Mouse (Mus musculus) neural tube, embryonic 14.5 days (tissue): ENCODE results near the gene Scd3. TPM values are rescaled to one million over a fixed set of nuclear protein-coding genes. Genes with fewer than 3 reads are reported as not detected.
A peak's percentile ranks its signal among the peaks of the same experiment; 100 is the strongest.

Experiments used
- ATAC-seq: fragments of 200-750 bp; cut with Nextera tagmentation; 2 replicates; pipeline ENCODE4 v1.8.0; 2017; ENCODE audit warnings: low read depth, mild to moderate bottlenecking, moderate TSS enrichment, moderate library complexity
- H3K27ac ChIP-seq: fragments of 300-500 bp; sonication (generic); 2 replicates; pipeline ENCODE4 v1.5.1; 2014; ENCODE audit warnings: low read depth, mild to moderate bottlenecking, control low read depth, low read length, moderate library complexity, mixed read lengths
- H3K27me3 ChIP-seq: fragments of 300-500 bp; sonication (generic); 2 replicates; pipeline ENCODE4 v1.6.1; 2014; ENCODE audit warnings: low read length; ENCODE audit not compliant: control insufficient read depth, insufficient read depth
- H3K36me3 ChIP-seq: fragments of 300-500 bp; sonication (generic); 2 replicates; pipeline ENCODE4 v1.6.1; 2014; ENCODE audit warnings: low read length, mixed read lengths; ENCODE audit not compliant: control insufficient read depth, insufficient read depth
- H3K4me1 ChIP-seq: fragments of 300-500 bp; sonication (generic); 2 replicates; pipeline ENCODE4 v1.6.1; 2014; ENCODE audit warnings: low read length; ENCODE audit not compliant: control insufficient read depth, insufficient read depth
- H3K4me2 ChIP-seq: fragments of 300-500 bp; sonication (generic); 2 replicates; pipeline ENCODE4 v1.6.1; 2014; ENCODE audit warnings: mild to moderate bottlenecking, low read depth, low read length, control low read depth
- H3K4me3 ChIP-seq: fragments of 300-500 bp; sonication (generic); 2 replicates; pipeline ENCODE4 v1.5.1; 2014; ENCODE audit warnings: low read depth, low read length, control low read depth, mixed read lengths
- H3K9ac ChIP-seq: fragments of 300-500 bp; sonication (generic); replicated peaks from 2 replicates; pipeline ENCODE4 v1.6.1; 2014; ENCODE audit warnings: low read depth, mild to moderate bottlenecking, control low read depth, low read length, mixed read lengths
- H3K9me3 ChIP-seq: fragments of 300-500 bp; sonication (generic); 2 replicates; pipeline ENCODE4 v1.6.1; 2016; ENCODE audit warnings: low read length; ENCODE audit not compliant: control insufficient read depth
- WGBS: fragments of 180-500 bp; shearing (Covaris S2); extraction: QIAGEN DNeasy Blood & Tissue Kit; methylation state at CpG from one replicate; pipeline ENCODE4 v1.1.7; 2014; 5-methylcytosine and 5-hydroxymethylcytosine counted together
- polyA plus RNA-seq: library from polyadenylated mRNA; unstranded; fragments of >200 nt; fragmentation: Nextera tagmentation; extraction: Ambion mirVana; gene quantifications from 2 replicates; pipeline ENCODE4 v1.2.1, GENCODE M21; 2014

Scd3 gene
- polyA plus RNA-seq, 1 experiment from 2014 or later = 4.0 TPM

GRCm38 (mm10) chr19:44284025-44284695 lies 81.1 kb downstream of the Scd3 start:
- Histone ChIP-seq H3K4me3 (peak overlapping the region; percentile 42), H3K27ac (peak overlapping the region; percentile 84), H3K4me2 (peak overlapping the region; percentile 75), H3K9me3 (no peaks in the 10 kb centered on the region), H3K9ac (peak overlapping the region; percentile 46), H3K4me1 (peaks cover 20% of the 10 kb centered on the region), H3K27me3 (no peaks in the 10 kb centered on the region), H3K36me3 (no peaks in the 10 kb centered on the region)
- WGBS = under 1% methylated on average over 36 of the region's 38 CpGs
- peak; percentile 99 for ATAC-seq

GRCm38 (mm10) chr19:44284723-44285122 lies 81.7 kb downstream of the Scd3 start:
- ATAC-seq = peak; percentile 26
- Histone ChIP-seq H3K27me3 (no peaks in the 10 kb centered on the region), H3K9ac (peak overlapping the region; percentile 46), H3K4me1 (peaks cover 20% of the 10 kb centered on the region), H3K9me3 (no peaks in the 10 kb centered on the region), H3K4me3 (peak overlapping the region; percentile 42), H3K4me2 (peak overlapping the region; percentile 75), H3K27ac (peak overlapping the region; percentile 84), H3K36me3 (no peaks in the 10 kb centered on the region)
- 3% methylated on average over 11 of the region's 11 CpGs for WGBS

- Histone ChIP-seq H3K27ac (no peak overlapping the region), H3K4me1 (peaks cover 20% of the 10 kb centered on the region)
- 93% methylated on average over 8 of the region's 8 CpGs for WGBS
Measured at GRCm38 (mm10) chr19:44285554-44285953, 82.5 kb downstream of the Scd3 start.

GRCm38 (mm10) chr19:44286109-44286508 lies 83.0 kb downstream of the Scd3 start:
- no peaks in the 10 kb centered on the region for H3K9me3 ChIP-seq
- no peaks in the 10 kb centered on the region for H3K36me3 ChIP-seq
- ATAC-seq = no peak
- H3K27ac ChIP-seq = no peak overlapping the region
- H3K27me3 ChIP-seq = no peaks in the 10 kb centered on the region
- no peak overlapping the region for H3K4me2 ChIP-seq
- no peak overlapping the region for H3K9ac ChIP-seq
- no peak overlapping the region for H3K4me3 ChIP-seq
- peaks cover 20% of the 10 kb centered on the region for H3K4me1 ChIP-seq
- 78% methylated on average over 2 of the region's 2 CpGs for WGBS

More at GRCm38 (mm10) chr19:44285554-44285953, 82.5 kb downstream of the Scd3 start:
- Histone ChIP-seq H3K27me3 (no peaks in the 10 kb centered on the region), H3K36me3 (no peaks in the 10 kb centered on the region), H3K9me3 (no peaks in the 10 kb centered on the region), H3K9ac (no peak overlapping the region), H3K4me2 (no peak overlapping the region), H3K4me3 (no peak overlapping the region)
- no peak for ATAC-seq

- H3K4me1 ChIP-seq = peaks cover 29% of the 10 kb centered on the region
- H3K9me3 ChIP-seq = no peaks in the 10 kb centered on the region
- ATAC-seq = no peak
- no peaks in the 10 kb centered on the region for H3K27me3 ChIP-seq
- H3K36me3 ChIP-seq = no peaks in the 10 kb centered on the region
- WGBS = 84% methylated on average over 11 of the region's 11 CpGs
- no peak overlapping the region for H3K27ac ChIP-seq
- no peak overlapping the region for H3K4me2 ChIP-seq
- no peak overlapping the region for H3K4me3 ChIP-seq
- H3K9ac ChIP-seq = no peak overlapping the region
Measured at GRCm38 (mm10) chr19:44287415-44288110, 84.5 kb downstream of the Scd3 start.

GRCm38 (mm10) chr19:44292083-44292482 lies 89.0 kb downstream of the Scd3 start:
- peaks cover 25% of the 10 kb centered on the region for H3K4me1 ChIP-seq
- no peak overlapping the region for H3K4me2 ChIP-seq
- no peak overlapping the region for H3K9ac ChIP-seq
- H3K27me3 ChIP-seq = no peaks in the 10 kb centered on the region
- H3K9me3 ChIP-seq = no peaks in the 10 kb centered on the region
- no peak for ATAC-seq
- WGBS = 71% methylated on average over 2 of the region's 2 CpGs
- H3K4me3 ChIP-seq = no peak overlapping the region
- peaks cover 4% of the 10 kb centered on the region; the same call in 1 of the 2 replicates for H3K36me3 ChIP-seq
- no peak overlapping the region; the same call in 1 of the 2 replicates for H3K27ac ChIP-seq

GRCm38 (mm10) chr19:44292483-44292882 lies 89.4 kb downstream of the Scd3 start:
- no peaks in the 10 kb centered on the region for H3K27me3 ChIP-seq
- peaks cover 29% of the 10 kb centered on the region for H3K4me1 ChIP-seq
- WGBS = 36% methylated on average over 3 of the region's 3 CpGs
- no peaks in the 10 kb centered on the region for H3K9me3 ChIP-seq
- ATAC-seq = no peak
- H3K9ac ChIP-seq = no peak overlapping the region
- H3K36me3 ChIP-seq = peaks cover 8% of the 10 kb centered on the region; the same call in 1 of the 2 replicates
- no peak overlapping the region for H3K4me3 ChIP-seq
- peak overlapping the region; percentile 95 for H3K4me2 ChIP-seq
- H3K27ac ChIP-seq = peak overlapping the region; percentile 97

- H3K27me3 ChIP-seq = no peaks in the 10 kb centered on the region
- peak within 1 kb of the TSS; percentile 93 for H3K9ac ChIP-seq
- peaks cover 36% of the 10 kb centered on the region for H3K4me1 ChIP-seq
- peak within 1 kb of the TSS; percentile 95 for H3K4me2 ChIP-seq
- H3K27ac ChIP-seq = peak within 1 kb of the TSS; percentile 97
- H3K4me3 ChIP-seq = peak within 1 kb of the TSS; percentile 79
- H3K9me3 ChIP-seq = no peaks in the 10 kb centered on the region
- WGBS = 2% methylated on average over 21 of the region's 21 CpGs
- peaks cover 14% of the 10 kb centered on the region for H3K36me3 ChIP-seq
- ATAC-seq = peak; percentile 18
Measured at GRCm38 (mm10) chr19:44292941-44293768, 90.1 kb downstream of the Scd3 start, which contains the start of gene Scd2. Scd2 (plus strand) TSS chr19:44293674.
